Mouse (Mus musculus) liver, postnatal 0 days (tissue): Measurements from ENCODE around the gene Xpa.

Source experiments
- CTCF ChIP-seq: sonication (generic); IDR thresholded peaks from 2 replicates; pipeline ENCODE4 v1.5.1; 2016; ENCODE audit warnings: antibody characterized with exemption, low read depth
- EP300 ChIP-seq: IDR thresholded peaks from 2 replicates; pipeline ENCODE4 v1.6.1; 2016; ENCODE audit warnings: antibody characterized with exemption, low read depth, mild to moderate bottlenecking

GRCm38 (mm10) chr4:46177496-46177895, 18.6 kb downstream of the Xpa start:
- TF ChIP-seq CTCF: no peak
- TF ChIP-seq EP300: no peak
